Mouse (Mus musculus): ENCODE data around the gene Xrn2. TPM values are rescaled to one million over a fixed set of nuclear protein-coding genes. Genes with fewer than 3 reads are reported as not detected.
A peak's percentile ranks its signal among the peaks of the same experiment; 100 is the strongest.
"Not testable (repeated sequence)": the region's sequence is repeated elsewhere in the genome, so short reads cannot be mapped to it uniquely, and the experiment has no call there.

Gene Xrn2
- polyA plus RNA-seq, 1 experiment from 2014 or later, result 110 TPM

- no peak overlapping the region for H3K4me2 ChIP-seq (ENCODE audit: low read depth)
- no peak for ATAC-seq (ENCODE audit: insufficient read depth, low FRiP score, low TSS enrichment)
- 0 out of 2 replicates have a peak, but pooled peaks cover 4% of the 10 kb centered on the region for H3K4me1 ChIP-seq (ENCODE audit: control insufficient read depth, insufficient read depth, low read length)
- no peak for DNase-seq (ENCODE audit: low spot score)
- H3K9me3 ChIP-seq (ENCODE audit: control insufficient read depth, low read length), result no peaks in the 10 kb centered on the region
- H3K4me3 ChIP-seq (ENCODE audit: low read depth, low read length), result no peak overlapping the region
- WGBS, result 98% methylated on average over 4 of the region's 4 CpGs
- no peaks in the 10 kb centered on the region for H3K27me3 ChIP-seq (ENCODE audit: control insufficient read depth, insufficient read depth, low read length)
- no peak overlapping the region for H3K27ac ChIP-seq (ENCODE audit: low read depth, low read length)
- H3K9ac ChIP-seq (ENCODE audit: low read length), result no peak overlapping the region
- H3K36me3 ChIP-seq (ENCODE audit: control insufficient read depth, insufficient read depth, low read length), result no peaks in the 10 kb centered on the region
Observed at GRCm38 (mm10) chr2:147010141-147010540, 2.7 kb upstream of the Xrn2 start.

- no peaks in the 10 kb centered on the region for H3K36me3 ChIP-seq (ENCODE audit: control insufficient read depth, insufficient read depth, low read length)
- no peak overlapping the region for H3K4me2 ChIP-seq (ENCODE audit: low read depth)
- 0 out of 2 replicates have a peak, but pooled peaks cover 4% of the 10 kb centered on the region for H3K4me1 ChIP-seq (ENCODE audit: control insufficient read depth, insufficient read depth, low read length)
- DNase-seq (ENCODE audit: low spot score), result no peak
- no peaks in the 10 kb centered on the region for H3K9me3 ChIP-seq (ENCODE audit: control insufficient read depth, low read length)
- H3K4me3 ChIP-seq (ENCODE audit: low read depth, low read length), result no peak overlapping the region
- H3K27me3 ChIP-seq (ENCODE audit: control insufficient read depth, insufficient read depth, low read length), result no peaks in the 10 kb centered on the region
- ATAC-seq (ENCODE audit: insufficient read depth, low FRiP score, low TSS enrichment), result no peak
- H3K9ac ChIP-seq (ENCODE audit: low read length), result no peak overlapping the region
- no peak overlapping the region for H3K27ac ChIP-seq (ENCODE audit: low read depth, low read length)
- 92% methylated on average over 9 of the region's 9 CpGs for WGBS
Observed at GRCm38 (mm10) chr2:147010952-147011351, 1.8 kb upstream of the Xrn2 start.

- H3K9ac ChIP-seq (ENCODE audit: low read length), result peak overlapping the region; percentile 88
- no peaks in the 10 kb centered on the region for H3K27me3 ChIP-seq (ENCODE audit: control insufficient read depth, insufficient read depth, low read length)
- ATAC-seq (ENCODE audit: insufficient read depth, low FRiP score, low TSS enrichment) (no peak), DNase-seq (ENCODE audit: low spot score) (no peak)
- WGBS, result 68% methylated on average over 3 of the region's 3 CpGs
- no peaks in the 10 kb centered on the region for H3K9me3 ChIP-seq (ENCODE audit: control insufficient read depth, low read length)
- H3K4me1 ChIP-seq (ENCODE audit: control insufficient read depth, insufficient read depth, low read length), result 0 out of 2 replicates have a peak, but pooled peaks cover 4% of the 10 kb centered on the region
- no peak overlapping the region for H3K27ac ChIP-seq (ENCODE audit: low read depth, low read length)
- peak overlapping the region; percentile 59 for H3K4me3 ChIP-seq (ENCODE audit: low read depth, low read length)
- no peaks in the 10 kb centered on the region; the same call in 1 of the 2 replicates for H3K36me3 ChIP-seq (ENCODE audit: control insufficient read depth, insufficient read depth, low read length)
- peak overlapping the region; percentile 69 for H3K4me2 ChIP-seq (ENCODE audit: low read depth)
Observed at GRCm38 (mm10) chr2:147011474-147012140, 1.2 kb upstream of the Xrn2 start.

- WGBS, result 55% methylated on average over 7 of the region's 7 CpGs
- Histone ChIP-seq H3K27ac (ENCODE audit: low read depth, low read length) (peak overlapping the region; percentile 97), H3K4me1 (ENCODE audit: control insufficient read depth, insufficient read depth, low read length) (0 out of 2 replicates have a peak, but pooled peaks cover 4% of the 10 kb centered on the region), H3K4me3 (ENCODE audit: low read depth, low read length) (peak overlapping the region; percentile 59), H3K9me3 (ENCODE audit: control insufficient read depth, low read length) (no peaks in the 10 kb centered on the region), H3K9ac (ENCODE audit: low read length) (peak overlapping the region; percentile 88), H3K27me3 (ENCODE audit: control insufficient read depth, insufficient read depth, low read length) (no peaks in the 10 kb centered on the region), H3K36me3 (ENCODE audit: control insufficient read depth, insufficient read depth, low read length) (no peaks in the 10 kb centered on the region; the same call in 1 of the 2 replicates), H3K4me2 (ENCODE audit: low read depth) (peak overlapping the region; percentile 69)
- ATAC-seq (ENCODE audit: insufficient read depth, low FRiP score, low TSS enrichment) (no peak), DNase-seq (ENCODE audit: low spot score) (no peak)
Observed at GRCm38 (mm10) chr2:147012141-147012622, 614 bp upstream of the Xrn2 start.

GRCm38 (mm10) chr2:147013194-147013969, 586 bp downstream of the Xrn2 start:
- Histone ChIP-seq H3K4me2 (ENCODE audit: low read depth) (peak overlapping the region; percentile 69), H3K9me3 (ENCODE audit: control insufficient read depth, low read length) (no peaks in the 10 kb centered on the region), H3K36me3 (ENCODE audit: control insufficient read depth, insufficient read depth, low read length) (no peaks in the 10 kb centered on the region; the same call in 1 of the 2 replicates), H3K4me1 (ENCODE audit: control insufficient read depth, insufficient read depth, low read length) (0 out of 2 replicates have a peak, but pooled peaks cover 4% of the 10 kb centered on the region), H3K9ac (ENCODE audit: low read length) (peak overlapping the region; percentile 88), H3K4me3 (ENCODE audit: low read depth, low read length) (peak overlapping the region; percentile 59), H3K27ac (ENCODE audit: low read depth, low read length) (peak overlapping the region; percentile 97), H3K27me3 (ENCODE audit: control insufficient read depth, insufficient read depth, low read length) (no peaks in the 10 kb centered on the region)
- ATAC-seq (ENCODE audit: insufficient read depth, low FRiP score, low TSS enrichment) (peak; percentile 93), DNase-seq (ENCODE audit: low spot score) (peak; percentile 92)
- WGBS, result under 1% methylated on average over 38 of the region's 59 CpGs

GRCm38 (mm10) chr2:147014101-147014886, 1.5 kb downstream of the Xrn2 start:
- Histone ChIP-seq H3K9ac (ENCODE audit: low read length) (peak overlapping the region; percentile 88), H3K4me1 (ENCODE audit: control insufficient read depth, insufficient read depth, low read length) (0 out of 2 replicates have a peak, but pooled peaks cover 4% of the 10 kb centered on the region), H3K27me3 (ENCODE audit: control insufficient read depth, insufficient read depth, low read length) (no peaks in the 10 kb centered on the region), H3K4me2 (ENCODE audit: low read depth) (peak overlapping the region; percentile 69), H3K4me3 (ENCODE audit: low read depth, low read length) (peak overlapping the region; percentile 59), H3K27ac (ENCODE audit: low read depth, low read length) (no peak overlapping the region), H3K9me3 (ENCODE audit: control insufficient read depth, low read length) (no peaks in the 10 kb centered on the region), H3K36me3 (ENCODE audit: control insufficient read depth, insufficient read depth, low read length) (no peaks in the 10 kb centered on the region; the same call in 1 of the 2 replicates)
- no peak for DNase-seq (ENCODE audit: low spot score)
- ATAC-seq (ENCODE audit: insufficient read depth, low FRiP score, low TSS enrichment), result no peak
- WGBS, result 31% methylated on average over 15 of the region's 15 CpGs

- not testable (repeated sequence) for H3K36me3 ChIP-seq (ENCODE audit: control insufficient read depth, insufficient read depth, low read length); DNase-seq (ENCODE audit: low spot score)
Observed at GRCm38 (mm10) chr2:147022041-147022440, 9.2 kb downstream of the Xrn2 start.

GRCm38 (mm10) chr2:147023067-147023466, 10.3 kb downstream of the Xrn2 start:
- no peaks in the 10 kb centered on the region for H3K27me3 ChIP-seq (ENCODE audit: control insufficient read depth, insufficient read depth, low read length)
- no peak overlapping the region for H3K4me2 ChIP-seq (ENCODE audit: low read depth)
- H3K36me3 ChIP-seq (ENCODE audit: control insufficient read depth, insufficient read depth, low read length), result no peaks in the 10 kb centered on the region; the same call in 1 of the 2 replicates
- no peaks in the 10 kb centered on the region for H3K9me3 ChIP-seq (ENCODE audit: control insufficient read depth, low read length)
- WGBS, result 97% methylated on average over 5 of the region's 5 CpGs
- no peak overlapping the region for H3K27ac ChIP-seq (ENCODE audit: low read depth, low read length)
- no peak for ATAC-seq (ENCODE audit: insufficient read depth, low FRiP score, low TSS enrichment)
- no peaks in the 10 kb centered on the region for H3K4me1 ChIP-seq (ENCODE audit: control insufficient read depth, insufficient read depth, low read length)
- H3K9ac ChIP-seq (ENCODE audit: low read length), result no peak overlapping the region
- no peak for DNase-seq (ENCODE audit: low spot score)
- H3K4me3 ChIP-seq (ENCODE audit: low read depth, low read length), result no peak overlapping the region

More at GRCm38 (mm10) chr2:147022041-147022440, 9.2 kb downstream of the Xrn2 start:
- not testable (repeated sequence) for H3K9me3 ChIP-seq (ENCODE audit: control insufficient read depth, low read length); H3K27me3 ChIP-seq (ENCODE audit: control insufficient read depth, insufficient read depth, low read length); H3K9ac ChIP-seq (ENCODE audit: low read length); H3K4me3 ChIP-seq (ENCODE audit: low read depth, low read length); H3K4me1 ChIP-seq (ENCODE audit: control insufficient read depth, insufficient read depth, low read length); H3K27ac ChIP-seq (ENCODE audit: low read depth, low read length); H3K4me2 ChIP-seq (ENCODE audit: low read depth); ATAC-seq (ENCODE audit: insufficient read depth, low FRiP score, low TSS enrichment)
- WGBS, result 96% methylated on average over 1 of the region's 1 CpGs

Data from neural tube, embryonic 11.5 days (tissue).